8 mouse cellular contexts compared by ENCODE assay signal in genomic region chr5:142906532-142907047, GRCm38 (mm10). TPM values are rescaled to one million over a fixed set of nuclear protein-coding genes. Genes with fewer than 3 reads are reported as not detected.
DNase-seq lines count a peak whose midpoint lies in the region; ATAC-seq and TF ChIP-seq lines count a peak whose summit lies in the region.

Gene Actb (minus strand): TSS chr5:142906754.

- peaks cover 73% of the 10 kb centered on the region for H3K4me1 ChIP-seq in erythroblast, embryonic 14.5 days (ENCODE audit: control insufficient read depth)
- peaks cover 55% of the 10 kb centered on the region for H3K4me1 ChIP-seq in heart, embryonic 12.5 days (replicated peaks)
- peaks cover 35% of the 10 kb centered on the region for H3K4me1 ChIP-seq in kidney, postnatal 0 days (replicated peaks; ENCODE audit: insufficient read depth, low read length)
- H3K4me1 ChIP-seq in liver, embryonic 11.5 days (replicated peaks; ENCODE audit: control insufficient read depth, insufficient read depth, low read length): peaks cover 47% of the 10 kb centered on the region
- H3K4me1 ChIP-seq in stomach, embryonic 14.5 days (ENCODE audit: control insufficient read depth, insufficient read depth, low read length): peaks cover 43% of the 10 kb centered on the region

- peak within 1 kb of the TSS; percentile 92 for H3K4me2 ChIP-seq in heart, embryonic 12.5 days
- H3K4me2 ChIP-seq in kidney, postnatal 0 days (ENCODE audit: low read length): peak within 1 kb of the TSS; percentile 70
- H3K4me2 ChIP-seq in liver, embryonic 11.5 days: peak within 1 kb of the TSS; percentile 91
- H3K4me2 ChIP-seq in stomach, embryonic 14.5 days (replicated peaks; ENCODE audit: low read depth, low read length): peak within 1 kb of the TSS; percentile 66

- H3K4me3 ChIP-seq in erythroblast, embryonic 14.5 days (replicated peaks): peak within 1 kb of the TSS; percentile 74
- H3K4me3 ChIP-seq in heart, embryonic 12.5 days: peak within 1 kb of the TSS; percentile 99
- H3K4me3 ChIP-seq in kidney, postnatal 0 days (replicated peaks; ENCODE audit: low read depth, low read length): peak within 1 kb of the TSS; percentile 84
- H3K4me3 ChIP-seq in liver, embryonic 11.5 days (ENCODE audit: low read depth, low read length): peak within 1 kb of the TSS; percentile 100
- H3K4me3 ChIP-seq in stomach, embryonic 14.5 days (ENCODE audit: low read depth, low read length): peak within 1 kb of the TSS; percentile 100

- peak; percentile 96 for DNase-seq in B cell, adult 2 months
- DNase-seq in brain, embryonic 14.5 days (ENCODE audit: low read depth): peak; percentile 98
- DNase-seq in kidney, postnatal 0 days (ENCODE audit: low spot score): peak; percentile 98
- peak; percentile 96 for DNase-seq in liver, embryonic 11.5 days (ENCODE audit: low spot score)
- DNase-seq in naive thymus-derived CD4-positive, alpha-beta T cell, adult 2 months (ENCODE audit: low read depth): peak; percentile 98

- peak within 1 kb of the TSS; percentile 100 for H3K27ac ChIP-seq in heart, embryonic 12.5 days (ENCODE audit: poor library complexity, severe bottlenecking)
- H3K27ac ChIP-seq in kidney, postnatal 0 days: peak within 1 kb of the TSS; percentile 99
- H3K27ac ChIP-seq in liver, embryonic 11.5 days (ENCODE audit: low read depth, low read length): peak within 1 kb of the TSS; percentile 100
- peak within 1 kb of the TSS; percentile 100 for H3K27ac ChIP-seq in stomach, embryonic 14.5 days (ENCODE audit: low read length)

- peaks cover 42% of the 10 kb centered on the region for H3K36me3 ChIP-seq in erythroblast, embryonic 14.5 days (ENCODE audit: control insufficient read depth)
- H3K36me3 ChIP-seq in heart, embryonic 12.5 days: peaks cover 38% of the 10 kb centered on the region
- peaks cover 34% of the 10 kb centered on the region for H3K36me3 ChIP-seq in kidney, postnatal 0 days (ENCODE audit: insufficient read depth, low read length)
- H3K36me3 ChIP-seq in liver, embryonic 11.5 days (ENCODE audit: control insufficient read depth, insufficient read depth, low read length): peaks cover 33% of the 10 kb centered on the region
- peaks cover 38% of the 10 kb centered on the region for H3K36me3 ChIP-seq in stomach, embryonic 14.5 days (ENCODE audit: control insufficient read depth, insufficient read depth, low read length)

- under 1% methylated on average over 41 of the region's 41 CpGs for WGBS in heart, embryonic 12.5 days
- WGBS in kidney, postnatal 0 days: under 1% methylated on average over 41 of the region's 41 CpGs
- 1% methylated on average over 40 of the region's 41 CpGs for WGBS in liver, embryonic 11.5 days
- WGBS in stomach, embryonic 14.5 days: under 1% methylated on average over 41 of the region's 41 CpGs

- H3K9ac ChIP-seq in heart, embryonic 12.5 days: peak within 1 kb of the TSS; percentile 100
- peak within 1 kb of the TSS; percentile 98 for H3K9ac ChIP-seq in kidney, postnatal 0 days (ENCODE audit: low read depth, low read length)
- peak within 1 kb of the TSS; percentile 100 for H3K9ac ChIP-seq in liver, embryonic 11.5 days (ENCODE audit: low read depth, low read length)
- peak within 1 kb of the TSS; percentile 100 for H3K9ac ChIP-seq in stomach, embryonic 14.5 days (replicated peaks; ENCODE audit: low read depth, low read length)

- no peaks in the 10 kb centered on the region; the same call in 1 of the 2 replicates for H3K27me3 ChIP-seq in erythroblast, embryonic 14.5 days (ENCODE audit: control insufficient read depth)
- no peaks in the 10 kb centered on the region for H3K27me3 ChIP-seq in heart, embryonic 12.5 days (replicated peaks)
- no peaks in the 10 kb centered on the region for H3K27me3 ChIP-seq in kidney, postnatal 0 days (ENCODE audit: insufficient read depth, low read length)
- H3K27me3 ChIP-seq in liver, embryonic 11.5 days (replicated peaks; ENCODE audit: control insufficient read depth, insufficient read depth, low read length): no peaks in the 10 kb centered on the region
- H3K27me3 ChIP-seq in stomach, embryonic 14.5 days (ENCODE audit: control insufficient read depth, insufficient read depth, low read length): no peaks in the 10 kb centered on the region

- no peaks in the 10 kb centered on the region; the same call in 1 of the 2 replicates for H3K9me3 ChIP-seq in erythroblast, embryonic 14.5 days (ENCODE audit: control insufficient read depth, low read length)
- H3K9me3 ChIP-seq in heart, embryonic 12.5 days (replicated peaks): no peaks in the 10 kb centered on the region
- H3K9me3 ChIP-seq in kidney, postnatal 0 days (replicated peaks; ENCODE audit: low read length): no peaks in the 10 kb centered on the region
- no peaks in the 10 kb centered on the region for H3K9me3 ChIP-seq in liver, embryonic 11.5 days (ENCODE audit: control insufficient read depth, low read length)
- H3K9me3 ChIP-seq in stomach, embryonic 14.5 days (ENCODE audit: control insufficient read depth, low read depth, low read length): no peaks in the 10 kb centered on the region

- TF ChIP-seq CTCF in brain, embryonic 14.5 days (IDR thresholded peaks at IDR 0.05; ENCODE audit: borderline replicate concordance, extremely low read depth, insufficient read depth, insufficient read length): no peak; the same call in 1 of the 2 replicates
- no peak for TF ChIP-seq CTCF in kidney, postnatal 0 days (IDR thresholded peaks at IDR 0.05; ENCODE audit: low read depth)

- TF ChIP-seq POLR2A in brain, embryonic 14.5 days (IDR thresholded peaks at IDR 0.05; ENCODE audit: borderline replicate concordance, extremely low read depth, insufficient read depth, insufficient read length, poor library complexity, severe bottlenecking): peak; percentile 99

- peak; percentile 81 for ATAC-seq in heart, embryonic 12.5 days (ENCODE audit: insufficient number of reproducible peaks, low FRiP score)
- peak; percentile 54 for ATAC-seq in kidney, postnatal 0 days (replicated peaks; ENCODE audit: low FRiP score, low read depth)
- ATAC-seq in liver, embryonic 11.5 days (replicated peaks; ENCODE audit: low FRiP score): peak; percentile 72
- ATAC-seq in stomach, embryonic 14.5 days (ENCODE audit: insufficient number of reproducible peaks, insufficient read depth, low FRiP score, low read depth): peak; percentile 72

RNA-seq across cellular contexts. Expression of gene Actb, which starts in this region (rescaled TPM):
- 3,867 and 5,124 TPM in 2 replicates for polyA plus RNA-seq in brain, embryonic 14.5 days (2012; rRNA removed)
- 326 and 442 TPM in 2 replicates for polyA plus RNA-seq in erythroblast, embryonic 14.5 days (2012)
- polyA plus RNA-seq in heart, embryonic 12.5 days (2016; fragmentation: Nextera tagmentation; extraction: Ambion mirVana): 6,292 and 6,382 TPM in 2 replicates
- polyA plus RNA-seq in kidney, postnatal 0 days (2015; fragmentation: Nextera tagmentation; extraction: Ambion mirVana): 14,836 and 15,514 TPM in 2 replicates
- polyA plus RNA-seq in liver, embryonic 11.5 days (2014; fragmentation: Nextera tagmentation; extraction: Ambion mirVana): 11,958 and 12,749 TPM in 2 replicates
- 17,142 and 17,567 TPM in 2 replicates for polyA plus RNA-seq in stomach, embryonic 14.5 days (2014; fragmentation: Nextera tagmentation; extraction: Ambion mirVana)

Comparison
In these comparisons a context has a peak if more than half of its experiments do, and no peak if none do; other contexts are left out.
1. Peak in every context shown above with its lines: DNase-seq, ATAC-seq, H3K4me3 ChIP-seq and H3K27ac ChIP-seq.